Mouse (Mus musculus): ENCODE results near the gene Acads. TPM values are rescaled to one million over a fixed set of nuclear protein-coding genes. Genes with fewer than 3 reads are reported as not detected.

The Acads gene
- polyA plus RNA-seq, 1 experiment from 2014 or later: 105 TPM

- Histone ChIP-seq H3K4me1 (replicated peaks; ENCODE audit: insufficient read depth, low read length) (peaks cover 9% of the 10 kb centered on the region; the same call in 1 of the 2 replicates), H3K9me3 (replicated peaks; ENCODE audit: low read length) (no peaks in the 10 kb centered on the region), H3K36me3 (ENCODE audit: insufficient read depth, low read length) (peaks cover 8% of the 10 kb centered on the region; the same call in 1 of the 2 replicates), H3K4me2 (ENCODE audit: low read length) (no peak overlapping the region), H3K27ac (peak overlapping the region; percentile 14; the same call in 1 of the 2 replicates), H3K27me3 (ENCODE audit: insufficient read depth, low read length) (no peaks in the 10 kb centered on the region), H3K9ac (ENCODE audit: low read depth, low read length) (no peak overlapping the region), H3K4me3 (replicated peaks; ENCODE audit: low read depth, low read length) (no peak overlapping the region)
- no peak for ATAC-seq (replicated peaks; ENCODE audit: low FRiP score, low read depth)
- DNase-seq (ENCODE audit: low spot score): no peak
- WGBS: 76% methylated on average over 11 of the region's 11 CpGs
- TF ChIP-seq CTCF (IDR thresholded peaks at IDR 0.05; ENCODE audit: low read depth): no peak
Measured at GRCm38 (mm10) chr5:115071096-115071901, 47.8 kb downstream of the Acads start.

GRCm38 (mm10) chr5:115070457-115070856 is 48.7 kb downstream of the Acads start:
- WGBS: 96% methylated on average over 2 of the region's 2 CpGs
- Histone ChIP-seq H3K9me3 (replicated peaks; ENCODE audit: low read length) (no peaks in the 10 kb centered on the region), H3K9ac (ENCODE audit: low read depth, low read length) (no peak overlapping the region), H3K4me3 (replicated peaks; ENCODE audit: low read depth, low read length) (no peak overlapping the region), H3K27ac (no peak overlapping the region), H3K4me1 (replicated peaks; ENCODE audit: insufficient read depth, low read length) (peaks cover 9% of the 10 kb centered on the region; the same call in 1 of the 2 replicates), H3K27me3 (ENCODE audit: insufficient read depth, low read length) (no peaks in the 10 kb centered on the region), H3K36me3 (ENCODE audit: insufficient read depth, low read length) (0 out of 2 replicates have a peak, but pooled peaks cover 2% of the 10 kb centered on the region), H3K4me2 (ENCODE audit: low read length) (no peak overlapping the region)
- no peak for ATAC-seq (replicated peaks; ENCODE audit: low FRiP score, low read depth)
- DNase-seq (ENCODE audit: low spot score): no peak
- no peak for TF ChIP-seq CTCF (IDR thresholded peaks at IDR 0.05; ENCODE audit: low read depth)

GRCm38 (mm10) chr5:115069611-115070010 is 49.5 kb downstream of the Acads start:
- Histone ChIP-seq H3K4me1 (replicated peaks; ENCODE audit: insufficient read depth, low read length) (peaks cover 9% of the 10 kb centered on the region; the same call in 1 of the 2 replicates), H3K36me3 (ENCODE audit: insufficient read depth, low read length) (0 out of 2 replicates have a peak, but pooled peaks cover 2% of the 10 kb centered on the region), H3K4me3 (replicated peaks; ENCODE audit: low read depth, low read length) (no peak overlapping the region), H3K9me3 (replicated peaks; ENCODE audit: low read length) (no peaks in the 10 kb centered on the region), H3K9ac (ENCODE audit: low read depth, low read length) (no peak overlapping the region), H3K27me3 (ENCODE audit: insufficient read depth, low read length) (no peaks in the 10 kb centered on the region), H3K4me2 (ENCODE audit: low read length) (no peak overlapping the region), H3K27ac (no peak overlapping the region)
- DNase-seq (ENCODE audit: low spot score) (no peak), ATAC-seq (replicated peaks; ENCODE audit: low FRiP score, low read depth) (no peak)
- TF ChIP-seq CTCF (IDR thresholded peaks at IDR 0.05; ENCODE audit: low read depth): no peak
- 81% methylated on average over 3 of the region's 3 CpGs for WGBS

GRCm38 (mm10) chr5:115068671-115069421 is 50.3 kb downstream of the Acads start:
- no peak for ATAC-seq (replicated peaks; ENCODE audit: low FRiP score, low read depth)
- H3K9ac ChIP-seq (ENCODE audit: low read depth, low read length): no peak overlapping the region
- H3K4me2 ChIP-seq (ENCODE audit: low read length): no peak overlapping the region
- 83% methylated on average over 11 of the region's 11 CpGs for WGBS
- TF ChIP-seq CTCF (IDR thresholded peaks at IDR 0.05; ENCODE audit: low read depth): no peak
- 0 out of 2 replicates have a peak, but pooled peaks cover 2% of the 10 kb centered on the region for H3K36me3 ChIP-seq (ENCODE audit: insufficient read depth, low read length)
- H3K27ac ChIP-seq: no peak overlapping the region
- DNase-seq (ENCODE audit: low spot score): no peak
- H3K9me3 ChIP-seq (replicated peaks; ENCODE audit: low read length): no peaks in the 10 kb centered on the region
- no peaks in the 10 kb centered on the region for H3K27me3 ChIP-seq (ENCODE audit: insufficient read depth, low read length)
- no peak overlapping the region for H3K4me3 ChIP-seq (replicated peaks; ENCODE audit: low read depth, low read length)
- H3K4me1 ChIP-seq (replicated peaks; ENCODE audit: insufficient read depth, low read length): peaks cover 9% of the 10 kb centered on the region; the same call in 1 of the 2 replicates

- no peak for TF ChIP-seq CTCF (IDR thresholded peaks at IDR 0.05; ENCODE audit: low read depth)
- WGBS: 73% methylated on average over 4 of the region's 4 CpGs
- ATAC-seq (replicated peaks; ENCODE audit: low FRiP score, low read depth): no peak
Measured at GRCm38 (mm10) chr5:115066245-115066644, 52.9 kb downstream of the Acads start.

GRCm38 (mm10) chr5:115063391-115063790 is 55.8 kb downstream of the Acads start:
- DNase-seq (ENCODE audit: low spot score) (no peak), ATAC-seq (replicated peaks; ENCODE audit: low FRiP score, low read depth) (no peak)
- WGBS: 77% methylated on average over 7 of the region's 7 CpGs
- Histone ChIP-seq H3K9ac (ENCODE audit: low read depth, low read length) (0 out of 2 replicates have a peak overlapping the region, but pooled peaks have one; percentile 13), H3K27ac (no peak overlapping the region), H3K4me2 (ENCODE audit: low read length) (no peak overlapping the region), H3K9me3 (replicated peaks; ENCODE audit: low read length) (no peaks in the 10 kb centered on the region), H3K36me3 (ENCODE audit: insufficient read depth, low read length) (0 out of 2 replicates have a peak, but pooled peaks cover 4% of the 10 kb centered on the region), H3K4me3 (replicated peaks; ENCODE audit: low read depth, low read length) (no peak overlapping the region), H3K4me1 (replicated peaks; ENCODE audit: insufficient read depth, low read length) (0 out of 2 replicates have a peak, but pooled peaks cover 3% of the 10 kb centered on the region), H3K27me3 (ENCODE audit: insufficient read depth, low read length) (no peaks in the 10 kb centered on the region)
- TF ChIP-seq CTCF (IDR thresholded peaks at IDR 0.05; ENCODE audit: low read depth): no peak

More at GRCm38 (mm10) chr5:115066245-115066644, 52.9 kb downstream of the Acads start:
- no peaks in the 10 kb centered on the region for H3K9me3 ChIP-seq (replicated peaks; ENCODE audit: low read length)
- no peaks in the 10 kb centered on the region for H3K27me3 ChIP-seq (ENCODE audit: insufficient read depth, low read length)
- H3K4me3 ChIP-seq (replicated peaks; ENCODE audit: low read depth, low read length): no peak overlapping the region
- DNase-seq (ENCODE audit: low spot score): no peak
- H3K4me1 ChIP-seq (replicated peaks; ENCODE audit: insufficient read depth, low read length): 0 out of 2 replicates have a peak, but pooled peaks cover 3% of the 10 kb centered on the region
- 0 out of 2 replicates have a peak, but pooled peaks cover 6% of the 10 kb centered on the region for H3K36me3 ChIP-seq (ENCODE audit: insufficient read depth, low read length)
- no peak overlapping the region for H3K9ac ChIP-seq (ENCODE audit: low read depth, low read length)
- no peak overlapping the region for H3K27ac ChIP-seq
- no peak overlapping the region for H3K4me2 ChIP-seq (ENCODE audit: low read length)

All from kidney, postnatal 0 days (tissue).